8 mouse cellular contexts compared by ENCODE assay signal in the genomic region with DNA sequence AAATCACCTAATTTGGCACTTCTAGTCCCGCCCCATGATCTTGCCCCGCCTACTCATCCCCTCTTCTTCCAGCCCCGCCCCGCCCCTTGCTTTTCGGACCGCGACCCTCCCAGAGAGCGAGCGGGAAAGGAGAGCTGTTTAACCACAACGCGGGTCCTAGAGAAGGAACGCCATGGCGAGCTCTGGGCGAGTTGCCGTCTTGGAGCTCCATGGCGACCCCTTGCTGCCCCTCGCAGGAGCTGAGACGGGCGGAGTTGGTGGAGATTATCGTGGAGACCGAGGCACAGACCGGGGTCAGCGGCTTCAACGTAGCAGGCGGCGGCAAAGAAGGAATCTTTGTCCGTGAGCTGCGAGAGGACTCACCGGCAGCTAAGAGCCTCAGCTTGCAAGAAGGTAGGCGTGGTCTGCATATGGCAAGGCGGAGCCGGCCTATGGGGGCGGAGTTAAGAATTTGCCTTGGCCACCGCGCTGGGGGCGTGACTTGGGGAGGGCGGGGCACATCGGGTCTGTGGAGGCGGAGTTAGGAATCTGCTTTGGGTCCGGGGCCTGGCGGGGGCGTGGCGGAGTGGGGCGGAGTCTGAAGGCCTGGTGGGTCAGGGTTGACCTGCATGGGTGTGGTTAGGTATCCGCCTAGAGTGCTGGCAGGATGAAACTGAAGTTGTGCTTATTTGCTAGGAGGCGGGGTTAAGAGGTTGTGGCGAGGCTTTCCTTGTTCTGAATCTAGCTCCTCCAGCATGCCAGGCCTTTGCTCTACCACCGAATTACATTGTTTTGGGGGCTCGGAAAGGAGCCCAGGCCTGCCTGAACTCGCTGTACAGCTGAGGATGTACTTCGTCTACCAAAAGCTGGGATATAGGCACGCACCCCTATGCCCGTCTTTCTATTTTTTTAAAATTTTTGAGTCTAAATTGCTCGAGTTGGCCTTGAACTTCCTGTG. TPM values are rescaled to one million over a fixed set of nuclear protein-coding genes. Genes with fewer than 3 reads are reported as not detected.
DNase-seq lines count a peak whose midpoint lies in the region; ATAC-seq lines count a peak whose summit lies in the region.

No protein-coding gene starts in this region.

- H3K27ac ChIP-seq in hindbrain, embryonic 15.5 days (replicated peaks): peak overlapping the region; percentile 98

- peak overlapping the region; percentile 61 for H3K9ac ChIP-seq in hindbrain, embryonic 15.5 days

- H3K27me3 ChIP-seq in hindbrain, embryonic 15.5 days: no peaks in the 10 kb centered on the region

- no peaks in the 10 kb centered on the region for H3K36me3 ChIP-seq in hindbrain, embryonic 15.5 days

- peaks cover 9% of the 10 kb centered on the region for H3K4me1 ChIP-seq in hindbrain, embryonic 15.5 days (replicated peaks)

- H3K4me2 ChIP-seq in hindbrain, embryonic 15.5 days: peak overlapping the region; percentile 66

- peak overlapping the region; percentile 62 for H3K4me3 ChIP-seq in hindbrain, embryonic 15.5 days

- ATAC-seq in hindbrain, embryonic 15.5 days (ENCODE audit: low FRiP score, low read depth): peak; percentile 93

- DNase-seq in T-cell, adult 2 months (ENCODE audit: low spot score): peak; percentile 97
- peak; percentile 89 to 93 for DNase-seq in cerebellum, postnatal 36 days
- peak; percentile 87 to 91 for DNase-seq in frontal cortex, postnatal 36 days (ENCODE audit: low spot score in 2 of 2)
- peak; percentile 90 for DNase-seq in left cerebral cortex, adult 11 months (ENCODE audit: low spot score)
- peak; percentile 98 to 100 for DNase-seq in lung, postnatal 4 days
- peak; percentile 93 for DNase-seq in retina, postnatal 7 days (ENCODE audit: low read depth, low spot score)
- peak; percentile 93 for DNase-seq in urinary bladder, adult 2 months (ENCODE audit: low spot score)

- under 1% methylated on average over 50 of the region's 54 CpGs for WGBS in hindbrain, embryonic 15.5 days

- no peaks in the 10 kb centered on the region for H3K9me3 ChIP-seq in hindbrain, embryonic 15.5 days

RNA-seq across cellular contexts. Expression of a gene that starts 8.9 kb away (rescaled TPM):
- 1.8 and 1.9 TPM in 2 replicates for polyA plus RNA-seq in hindbrain, embryonic 15.5 days (2015; fragmentation: Nextera tagmentation; extraction: Ambion mirVana)
- 4.6 and 4.9 TPM in 2 replicates for polyA plus RNA-seq in urinary bladder, adult 2 months (2012; rRNA removed)

RNA-seq across cellular contexts. Expression of a gene that starts 15.1 kb away (rescaled TPM):
- polyA plus RNA-seq in hindbrain, embryonic 15.5 days (2015; fragmentation: Nextera tagmentation; extraction: Ambion mirVana): 0.82 and 1.0 TPM in 2 replicates
- 1.4 and 1.7 TPM in 2 replicates for polyA plus RNA-seq in urinary bladder, adult 2 months (2012; rRNA removed)

RNA-seq across cellular contexts. Expression of a gene that starts 21.3 kb away (rescaled TPM):
- polyA plus RNA-seq in hindbrain, embryonic 15.5 days (2015; fragmentation: Nextera tagmentation; extraction: Ambion mirVana): 9.3 and 9.8 TPM in 2 replicates
- polyA plus RNA-seq in urinary bladder, adult 2 months (2012; rRNA removed): 36.2 and 37.2 TPM in 2 replicates

RNA-seq across cellular contexts. Expression of a gene that starts 34.4 kb away (rescaled TPM):
- polyA plus RNA-seq in hindbrain, embryonic 15.5 days (2015; fragmentation: Nextera tagmentation; extraction: Ambion mirVana): 10.5 and 11.3 TPM in 2 replicates
- 22.0 and 29.1 TPM in 2 replicates for polyA plus RNA-seq in urinary bladder, adult 2 months (2012; rRNA removed)

RNA-seq across cellular contexts. Expression of a gene that starts 45.0 kb away (rescaled TPM):
- 189 TPM in 2 replicates for polyA plus RNA-seq in hindbrain, embryonic 15.5 days (2015; fragmentation: Nextera tagmentation; extraction: Ambion mirVana)
- polyA plus RNA-seq in urinary bladder, adult 2 months (2012; rRNA removed): 85.8 and 97.5 TPM in 2 replicates

Comparison
In these comparisons a context has a peak if more than half of its experiments do, and no peak if none do; other contexts are left out.
1. Peak in every context shown above with its lines: DNase-seq, ATAC-seq, H3K4me3 ChIP-seq and H3K27ac ChIP-seq.